Mouse (Mus musculus) neural tube, embryonic 13.5 days (tissue): Measurements from ENCODE around the gene Dstn. TPM values are rescaled to one million over a fixed set of nuclear protein-coding genes. Genes with fewer than 3 reads are reported as not detected.

Experiments
- ATAC-seq: fragments of 200-750 bp; cut with Nextera tagmentation; 2 replicates; pipeline ENCODE4 v1.8.0; 2017; ENCODE audit warnings: low read depth, mild to moderate bottlenecking, moderate TSS enrichment, moderate library complexity
- H3K27ac ChIP-seq: fragments of 300-500 bp; sonication (generic); replicated peaks from 2 replicates; pipeline ENCODE4 v1.5.1; 2015; ENCODE audit warnings: moderate library complexity, mild to moderate bottlenecking, inconsistent platforms
- H3K27me3 ChIP-seq: fragments of 300-500 bp; sonication (generic); 2 replicates; pipeline ENCODE4 v1.6.1; 2015; ENCODE audit warnings: mild to moderate bottlenecking, inconsistent platforms
- H3K36me3 ChIP-seq: fragments of 300-500 bp; sonication (generic); 2 replicates; pipeline ENCODE4 v1.6.1; 2015; ENCODE audit warnings: mild to moderate bottlenecking, inconsistent platforms
- H3K4me1 ChIP-seq: fragments of 300-500 bp; sonication (generic); replicated peaks from 2 replicates; pipeline ENCODE4 v1.6.1; 2015; ENCODE audit warnings: inconsistent platforms
- H3K4me2 ChIP-seq: fragments of 300-500 bp; sonication (generic); 2 replicates; pipeline ENCODE4 v1.6.1; 2015; ENCODE audit warnings: inconsistent platforms, mild to moderate bottlenecking, moderate library complexity
- H3K4me3 ChIP-seq: fragments of 300-500 bp; sonication (generic); 2 replicates; pipeline ENCODE4 v1.5.1; 2015; ENCODE audit warnings: mild to moderate bottlenecking, inconsistent platforms
- H3K9ac ChIP-seq: fragments of 300-500 bp; sonication (generic); 2 replicates; pipeline ENCODE4 v1.6.1; 2015; ENCODE audit warnings: moderate library complexity, mild to moderate bottlenecking, inconsistent platforms
- H3K9me3 ChIP-seq: fragments of 300-500 bp; sonication (generic); 2 replicates; pipeline ENCODE4 v1.6.1; 2016; ENCODE audit warnings: inconsistent platforms
- WGBS: fragments of 180-500 bp; shearing (Covaris S2); methylation state at CpG from one replicate; pipeline ENCODE4 v1.1.7; 2015; 5-methylcytosine and 5-hydroxymethylcytosine counted together
- polyA plus RNA-seq: library from polyadenylated mRNA; unstranded; fragments of >200 nt; fragmentation: Nextera tagmentation; extraction: Ambion mirVana; gene quantifications from 2 replicates; pipeline ENCODE4 v1.2.1, GENCODE M21; 2015

Dstn gene
- 477 and 487 TPM in 2 replicates for polyA plus RNA-seq

- Histone ChIP-seq H3K9ac (peak within 1 kb of the TSS; percentile 94), H3K27ac (peak within 1 kb of the TSS; percentile 98), H3K27me3 (no peaks in the 10 kb centered on the region), H3K9me3 (no peaks in the 10 kb centered on the region), H3K36me3 (no peaks in the 10 kb centered on the region), H3K4me1 (peaks cover 45% of the 10 kb centered on the region), H3K4me3 (peak within 1 kb of the TSS; percentile 85), H3K4me2 (peak within 1 kb of the TSS; percentile 87)
- under 1% methylated on average over 71 of the region's 71 CpGs for whole genome bisulfite sequencing
- ATAC-seq, result peak; percentile 97
These were observed at the start of gene Dstn for GRCm38 (mm10) chr2:143914760-143915599. Gene Dstn, plus strand, starts transcription at chr2:143915320.

- Histone ChIP-seq H3K27ac (no peak overlapping the region), H3K4me2 (no peak overlapping the region), H3K27me3 (no peaks in the 10 kb centered on the region), H3K9me3 (no peaks in the 10 kb centered on the region), H3K36me3 (no peaks in the 10 kb centered on the region), H3K4me1 (0 out of 2 replicates have a peak, but pooled peaks cover 5% of the 10 kb centered on the region), H3K4me3 (no peak overlapping the region), H3K9ac (no peak overlapping the region)
- ATAC-seq, result peak; percentile 55
- 14% methylated on average over 6 of the region's 6 CpGs for WGBS
These were observed 47.8 kb upstream of the Dstn start for GRCm38 (mm10) chr2:143867326-143867725.

GRCm38 (mm10) chr2:143870936-143871688, 44.0 kb upstream of the Dstn start:
- no peak for ATAC-seq
- H3K4me3 ChIP-seq, result no peak overlapping the region
- H3K9me3 ChIP-seq, result no peaks in the 10 kb centered on the region
- H3K27ac ChIP-seq, result no peak overlapping the region
- no peaks in the 10 kb centered on the region for H3K36me3 ChIP-seq
- H3K9ac ChIP-seq, result no peak overlapping the region
- WGBS, result 72% methylated on average over 10 of the region's 10 CpGs
- H3K4me2 ChIP-seq, result no peak overlapping the region
- no peaks in the 10 kb centered on the region for H3K27me3 ChIP-seq
- 0 out of 2 replicates have a peak, but pooled peaks cover 2% of the 10 kb centered on the region for H3K4me1 ChIP-seq

GRCm38 (mm10) chr2:143876026-143876425, 39.1 kb upstream of the Dstn start:
- no peak for ATAC-seq
- Histone ChIP-seq H3K4me1 (peaks cover 4% of the 10 kb centered on the region; the same call in 1 of the 2 replicates), H3K27me3 (no peaks in the 10 kb centered on the region), H3K9ac (no peak overlapping the region), H3K9me3 (no peaks in the 10 kb centered on the region), H3K27ac (no peak overlapping the region), H3K4me2 (no peak overlapping the region), H3K4me3 (no peak overlapping the region), H3K36me3 (no peaks in the 10 kb centered on the region)
- WGBS, result 42% methylated on average over 1 of the region's 1 CpGs

- Histone ChIP-seq H3K27ac (no peak overlapping the region), H3K9ac (no peak overlapping the region), H3K9me3 (no peaks in the 10 kb centered on the region), H3K4me3 (no peak overlapping the region), H3K27me3 (no peaks in the 10 kb centered on the region), H3K4me1 (peaks cover 4% of the 10 kb centered on the region; the same call in 1 of the 2 replicates), H3K36me3 (no peaks in the 10 kb centered on the region), H3K4me2 (no peak overlapping the region)
- ATAC-seq, result no peak
- WGBS, result 63% methylated on average over 4 of the region's 4 CpGs
These were observed 38.0 kb upstream of the Dstn start for GRCm38 (mm10) chr2:143876929-143877632.

GRCm38 (mm10) chr2:143879311-143879710, 35.8 kb upstream of the Dstn start:
- H3K4me3 ChIP-seq, result no peak overlapping the region
- H3K4me2 ChIP-seq, result no peak overlapping the region
- H3K9me3 ChIP-seq, result no peaks in the 10 kb centered on the region
- no peak overlapping the region for H3K27ac ChIP-seq
- H3K27me3 ChIP-seq, result no peaks in the 10 kb centered on the region
- WGBS, result 85% methylated on average over 6 of the region's 6 CpGs
- no peak overlapping the region for H3K9ac ChIP-seq
- no peak for ATAC-seq
- H3K4me1 ChIP-seq, result peaks cover 4% of the 10 kb centered on the region; the same call in 1 of the 2 replicates
- H3K36me3 ChIP-seq, result no peaks in the 10 kb centered on the region

GRCm38 (mm10) chr2:143882002-143882401, 33.1 kb upstream of the Dstn start:
- Histone ChIP-seq H3K36me3 (no peaks in the 10 kb centered on the region), H3K9me3 (no peaks in the 10 kb centered on the region), H3K9ac (no peak overlapping the region), H3K27ac (no peak overlapping the region), H3K4me1 (no peaks in the 10 kb centered on the region), H3K4me2 (no peak overlapping the region), H3K4me3 (no peak overlapping the region), H3K27me3 (no peaks in the 10 kb centered on the region)
- ATAC-seq, result no peak
- WGBS, result 79% methylated on average over 4 of the region's 4 CpGs

- WGBS, result 87% methylated on average over 10 of the region's 10 CpGs
- Histone ChIP-seq H3K36me3 (no peaks in the 10 kb centered on the region), H3K4me1 (no peaks in the 10 kb centered on the region), H3K4me3 (no peak overlapping the region), H3K27me3 (no peaks in the 10 kb centered on the region), H3K4me2 (no peak overlapping the region), H3K9ac (no peak overlapping the region), H3K9me3 (no peaks in the 10 kb centered on the region), H3K27ac (no peak overlapping the region)
- no peak for ATAC-seq
These were observed 32.4 kb upstream of the Dstn start for GRCm38 (mm10) chr2:143882606-143883288.

GRCm38 (mm10) chr2:143889131-143889859, 25.8 kb upstream of the Dstn start:
- H3K36me3 ChIP-seq, result no peaks in the 10 kb centered on the region
- H3K9me3 ChIP-seq, result no peaks in the 10 kb centered on the region
- H3K27me3 ChIP-seq, result no peaks in the 10 kb centered on the region
- H3K4me2 ChIP-seq, result no peak overlapping the region
- ATAC-seq, result no peak
- H3K9ac ChIP-seq, result no peak overlapping the region
- no peak overlapping the region for H3K4me3 ChIP-seq
- 90% methylated on average over 15 of the region's 15 CpGs for WGBS
- no peaks in the 10 kb centered on the region for H3K4me1 ChIP-seq
- no peak overlapping the region for H3K27ac ChIP-seq

GRCm38 (mm10) chr2:143889860-143890433, 25.2 kb upstream of the Dstn start:
- H3K27me3 ChIP-seq, result no peaks in the 10 kb centered on the region
- H3K4me3 ChIP-seq, result no peak overlapping the region
- ATAC-seq, result no peak
- H3K9me3 ChIP-seq, result no peaks in the 10 kb centered on the region
- H3K27ac ChIP-seq, result no peak overlapping the region
- H3K4me2 ChIP-seq, result no peak overlapping the region
- H3K4me1 ChIP-seq, result no peaks in the 10 kb centered on the region
- no peak overlapping the region for H3K9ac ChIP-seq
- H3K36me3 ChIP-seq, result no peaks in the 10 kb centered on the region
- 60% methylated on average over 12 of the region's 12 CpGs for WGBS
